Mouse (Mus musculus) adrenal gland, adult (tissue): Measurements from ENCODE around the gene Tmem202.
A peak's percentile ranks its signal among the peaks of the same experiment; 100 is the strongest.

Experiments used
- DNase-seq, 2 experiments: peaks; one replicate each; pipeline ENCODE4 v3.0.0; 2022 to 2023; ENCODE audit warnings: low spot score in 1 of 2; ENCODE audit not compliant: inconsistent age in 2 of 2

The Tmem202 gene

DNA sequence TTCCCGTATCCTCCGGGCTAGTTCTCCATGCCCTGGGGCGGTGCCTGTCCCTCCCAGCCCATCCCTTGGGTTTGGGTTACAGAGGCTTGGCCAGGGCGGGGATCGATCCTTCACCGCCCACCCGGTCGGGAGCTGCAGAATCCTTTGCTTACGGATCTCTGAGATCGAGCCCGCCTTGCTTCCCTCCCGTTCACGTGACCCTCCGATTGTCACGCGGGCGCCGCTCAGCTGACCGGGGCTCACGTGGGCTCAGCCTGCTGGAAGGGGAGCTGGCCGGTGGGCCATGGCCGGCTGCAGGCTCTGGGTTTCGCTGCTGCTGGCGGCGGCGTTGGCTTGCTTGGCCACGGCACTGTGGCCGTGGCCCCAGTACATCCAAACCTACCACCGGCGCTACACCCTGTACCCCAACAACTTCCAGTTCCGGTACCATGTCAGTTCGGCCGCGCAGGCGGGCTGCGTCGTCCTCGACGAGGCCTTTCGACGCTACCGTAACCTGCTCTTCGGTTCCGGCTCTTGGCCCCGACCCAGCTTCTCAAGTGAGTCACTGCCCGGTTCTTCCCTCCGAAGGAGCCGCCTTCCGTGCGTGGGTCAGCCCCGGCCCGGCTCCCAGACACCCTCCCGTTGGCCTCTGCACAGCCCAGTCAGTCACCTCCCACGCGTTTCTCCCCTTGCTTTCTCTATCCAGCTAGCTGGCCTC, at the start of gene Tmem202, which contains the start of gene Hexa:
Gene Tmem202 (minus strand): TSS at position 407 of the 697 bp plus-strand sequence.
Gene Hexa (plus strand): TSS at position 100 of the 697 bp plus-strand sequence.
- DNase-seq: peak; percentile 90 to 96

DNA sequence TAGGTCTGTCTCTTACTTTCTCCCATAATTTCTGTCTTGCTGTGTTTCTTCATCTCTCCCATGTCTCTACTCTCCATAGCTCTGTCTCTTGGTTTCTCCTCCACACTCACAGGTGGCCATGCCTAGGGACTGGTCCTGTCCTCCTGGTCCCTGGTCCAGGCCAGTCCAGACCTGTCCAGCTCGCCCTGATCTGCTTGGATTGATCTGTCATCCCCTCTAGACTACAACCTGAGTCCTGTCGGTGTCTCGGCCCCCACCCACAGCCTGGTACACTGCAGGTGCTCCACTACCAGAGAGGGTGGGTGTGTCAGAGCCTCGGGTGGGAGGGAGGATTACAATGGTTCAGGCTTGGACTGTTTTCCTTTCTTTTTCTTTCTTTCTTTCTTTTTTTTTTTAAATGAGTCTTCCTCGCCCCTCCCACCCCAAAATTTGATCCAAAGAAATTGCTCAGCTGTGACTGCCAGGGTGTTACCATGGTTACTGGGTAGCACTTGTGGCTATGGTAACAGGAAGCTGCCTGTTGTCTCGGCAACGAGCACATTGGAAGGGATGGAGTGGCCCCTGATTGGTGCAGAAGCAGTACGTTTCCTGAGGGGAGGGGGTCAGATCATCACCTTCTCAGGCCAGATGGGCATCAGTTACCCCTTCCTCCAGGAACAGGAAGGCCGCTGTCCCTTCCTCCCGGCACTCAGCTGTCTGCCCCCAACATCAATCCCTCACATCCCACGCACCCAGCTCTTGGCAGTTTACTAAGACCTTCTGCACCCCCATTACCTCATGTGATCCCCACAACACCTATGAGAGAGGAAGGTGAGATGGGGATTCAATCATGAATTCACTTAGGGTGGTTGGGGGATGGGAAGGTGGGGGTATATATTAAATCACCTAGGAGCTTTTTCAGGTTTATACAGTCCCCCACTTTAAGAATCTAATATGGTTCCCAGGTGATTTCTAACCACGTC, 49.3 kb upstream of the Tmem202 start:
- no peak for DNase-seq

DNA sequence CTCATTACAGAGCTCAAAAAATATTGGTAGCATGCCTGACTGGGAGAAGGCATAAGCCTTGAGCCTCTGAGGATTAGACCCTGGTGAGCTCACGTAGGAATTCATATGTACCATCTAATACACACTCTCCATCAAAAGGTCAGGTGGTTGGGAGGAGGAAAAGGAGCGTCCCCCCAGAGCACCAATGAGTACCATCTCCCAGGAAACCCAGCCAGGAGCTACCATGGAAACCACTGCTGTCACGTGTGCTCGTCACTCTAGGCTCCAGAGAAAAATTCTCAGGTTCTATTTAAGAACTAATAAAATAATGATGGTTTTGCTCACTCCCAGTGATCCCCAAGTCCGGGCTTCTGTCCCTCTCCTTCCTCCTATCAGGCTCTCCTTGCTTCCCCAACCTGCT, 48.6 kb upstream of the Tmem202 start:
- no peak for DNase-seq

DNA sequence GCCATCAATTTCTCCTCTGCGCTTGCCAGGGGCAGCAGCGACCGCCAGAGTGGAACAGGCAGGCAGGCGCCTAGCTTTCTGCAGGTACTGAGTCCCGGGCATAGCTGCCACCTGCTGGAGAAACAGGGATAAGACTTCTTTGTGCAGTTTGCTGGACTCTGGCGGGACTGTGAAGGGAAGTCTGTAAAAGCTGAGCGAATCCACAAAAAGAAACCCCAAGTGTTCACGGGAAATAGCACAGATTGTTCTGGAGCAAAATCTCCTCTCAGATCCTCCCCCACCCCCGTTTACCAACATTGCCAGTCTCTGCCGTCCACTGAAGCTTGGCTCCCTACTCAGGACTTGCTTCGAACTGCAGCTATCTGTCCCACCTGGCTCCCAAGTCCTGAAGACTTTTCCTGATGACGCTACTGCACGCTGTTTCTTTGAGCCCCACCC, 45.2 kb upstream of the Tmem202 start:
- peak; percentile 75 to 90 for DNase-seq

DNA sequence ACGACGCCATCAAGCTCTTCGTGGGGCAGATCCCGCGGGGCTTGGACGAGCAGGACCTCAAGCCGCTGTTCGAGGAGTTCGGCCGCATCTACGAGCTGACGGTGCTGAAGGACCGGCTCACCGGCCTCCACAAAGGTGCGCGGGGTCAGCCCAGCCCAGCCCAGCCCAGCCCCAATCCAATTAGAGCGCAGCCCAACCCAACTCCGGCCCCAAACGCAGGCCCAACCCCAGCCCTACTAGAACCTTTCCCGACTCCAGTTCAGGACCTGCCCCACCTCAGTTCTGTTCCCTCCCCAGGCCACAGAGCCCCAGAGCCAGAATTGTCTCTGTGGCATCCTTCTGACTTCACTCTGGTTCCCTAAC, 38.8 kb upstream of the Tmem202 start:
- no peak for DNase-seq

DNA sequence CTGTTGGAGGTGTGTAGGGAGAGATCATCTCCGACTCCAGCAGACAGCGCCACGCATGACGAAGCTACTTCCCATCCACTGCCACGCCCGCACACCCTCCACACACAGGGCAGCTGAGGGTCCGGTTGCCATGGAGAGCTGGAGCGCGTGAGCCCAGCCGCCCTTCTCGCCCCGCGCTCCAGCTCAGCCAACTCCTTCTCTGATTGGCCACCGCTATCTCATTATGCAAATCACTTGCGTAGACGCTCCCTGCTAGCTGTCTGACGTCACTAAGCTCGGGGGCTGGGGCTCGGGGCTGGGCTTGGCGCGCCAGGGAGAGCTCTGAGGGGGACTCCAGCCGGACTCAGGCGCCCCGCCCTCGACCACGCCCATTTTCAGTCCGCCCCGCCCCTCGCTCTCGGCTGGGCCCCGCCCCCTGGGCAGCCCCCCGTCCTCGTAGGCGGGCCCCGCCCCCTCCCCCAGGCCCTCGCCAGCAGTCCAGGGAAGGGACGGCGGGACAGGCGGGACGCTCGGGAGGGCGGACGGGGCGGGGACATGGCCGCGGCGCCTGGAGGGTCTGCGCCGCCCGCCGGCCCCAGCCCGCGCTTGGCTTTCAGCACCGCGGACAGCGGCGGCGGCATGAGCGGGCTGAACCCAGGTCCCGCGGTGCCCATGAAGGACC, 38.3 kb upstream of the Tmem202 start, which contains the start of gene Celf6:
Gene Celf6 (plus strand): TSS at position 74 of the 661 bp plus-strand sequence.
- peak; percentile 93 to 97 for DNase-seq

DNA sequence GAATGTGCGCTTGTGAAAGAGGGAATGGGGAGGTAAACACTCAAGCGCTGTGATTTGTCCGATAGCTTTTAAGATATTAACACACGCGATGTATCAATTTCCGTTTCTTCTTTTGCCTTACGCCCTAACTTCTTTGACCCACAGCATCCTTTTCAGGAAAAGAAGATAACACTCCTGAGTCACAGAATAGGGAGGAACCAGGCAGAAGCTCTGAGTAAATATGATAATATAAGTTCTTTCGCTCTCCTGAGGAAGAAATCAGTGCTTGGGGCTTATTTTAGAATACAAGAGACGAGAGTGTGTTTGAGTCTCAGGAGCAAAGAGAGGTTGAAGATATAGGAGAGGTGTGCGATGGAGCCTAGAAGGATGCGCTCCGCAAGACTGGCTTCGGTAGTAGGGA, 37.8 kb upstream of the Tmem202 start:
- no peak for DNase-seq

DNA sequence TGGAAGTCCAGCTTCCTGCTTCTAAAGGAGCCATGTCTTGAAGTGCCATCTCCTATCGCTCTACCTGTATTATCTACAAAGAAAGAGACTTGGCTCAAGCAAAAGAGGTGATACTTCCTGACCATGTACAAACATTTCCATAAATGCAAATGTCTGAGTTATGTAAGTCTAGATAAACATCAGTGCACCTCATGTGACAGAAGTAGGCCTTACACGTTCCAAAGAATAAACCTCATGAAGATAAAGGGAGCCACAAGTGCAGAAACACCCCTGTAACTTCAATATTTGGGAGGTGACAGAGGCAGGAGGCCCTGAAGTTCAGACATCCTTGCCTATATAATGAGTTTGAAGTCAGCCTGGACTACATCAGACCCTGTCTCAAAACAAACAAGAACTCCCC, 32.2 kb upstream of the Tmem202 start:
- no peak for DNase-seq

DNA sequence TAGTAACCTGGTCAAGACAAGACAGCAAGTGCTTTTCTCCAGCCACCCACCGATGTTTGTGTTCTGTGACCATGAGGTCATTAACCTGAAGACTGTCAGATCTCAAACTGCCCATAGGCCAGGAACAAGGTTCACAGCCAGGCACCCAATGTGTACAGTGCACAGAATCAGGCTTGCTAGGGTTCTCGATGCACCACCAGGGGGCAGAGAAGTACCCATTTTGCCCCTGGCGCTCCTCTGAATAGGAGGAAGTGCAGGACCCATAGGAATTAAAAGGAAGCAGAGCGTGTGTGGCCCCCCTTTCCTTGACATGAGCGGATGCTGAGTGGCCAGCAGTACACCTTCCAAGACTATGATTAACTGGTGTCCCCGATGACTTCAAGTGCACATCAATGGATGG, 27.5 kb upstream of the Tmem202 start:
- DNase-seq: peak; percentile 68 to 85

DNA sequence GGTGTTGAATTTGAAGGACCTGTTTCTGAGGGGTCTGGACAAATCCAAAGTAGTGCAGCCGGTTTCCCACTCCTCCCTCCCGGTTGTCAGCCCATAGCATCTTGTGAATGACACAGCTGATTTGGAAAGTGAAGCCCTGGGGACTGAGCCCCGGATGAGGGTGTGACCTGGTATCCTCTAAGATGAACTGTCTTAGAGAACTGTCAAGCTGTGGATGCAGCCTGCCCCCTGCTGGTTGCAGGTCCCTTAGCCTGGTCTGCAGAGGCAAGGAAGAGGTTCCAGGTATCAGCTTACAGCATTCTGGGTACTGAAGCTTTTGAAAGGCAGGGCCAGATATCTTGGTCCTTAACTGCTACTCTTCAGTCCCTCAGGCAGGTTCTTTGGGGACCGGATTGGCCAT, 26.0 kb upstream of the Tmem202 start:
- peak; percentile 84 to 93 for DNase-seq

DNA sequence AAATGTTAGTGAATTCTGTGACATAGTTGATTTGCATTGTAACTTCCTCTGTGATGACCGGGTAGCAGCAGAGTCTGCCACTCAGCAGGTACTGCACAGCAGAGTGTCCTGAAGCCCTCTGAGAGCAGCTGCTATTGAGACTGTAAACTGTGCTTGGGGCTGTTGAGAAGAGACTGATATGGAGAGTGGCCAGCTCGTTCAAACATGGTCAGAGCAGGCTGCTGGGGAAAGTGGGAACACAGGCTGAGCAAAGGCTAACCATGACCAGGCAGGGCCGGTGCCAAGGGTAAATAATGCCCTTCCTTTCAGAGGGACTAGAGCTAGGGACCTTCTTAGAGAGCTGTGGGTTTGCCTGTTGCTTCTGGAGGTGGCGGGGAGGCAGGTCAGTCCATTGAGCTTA, 14.1 kb upstream of the Tmem202 start:
- no peak for DNase-seq

DNA sequence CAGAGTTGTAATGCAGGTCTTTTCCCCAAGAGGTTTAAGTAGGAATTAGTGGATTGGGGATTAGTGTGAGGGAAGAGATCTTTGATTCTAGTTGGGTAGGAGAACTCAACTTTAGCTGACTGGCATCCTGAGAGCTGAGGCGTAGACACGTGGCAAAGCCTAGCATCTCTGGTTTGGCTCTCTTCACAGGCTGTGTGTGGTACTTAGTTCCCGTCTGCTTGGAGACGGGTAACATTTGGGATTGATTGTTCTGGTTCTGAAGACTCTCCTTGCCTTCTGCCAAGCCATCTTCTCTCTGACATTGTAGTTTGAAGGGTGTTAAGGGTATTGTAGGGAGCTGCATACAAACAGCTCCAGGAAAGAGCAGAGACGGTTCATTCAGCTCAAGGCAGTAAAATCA, 13.0 kb upstream of the Tmem202 start:
- no peak for DNase-seq

DNA sequence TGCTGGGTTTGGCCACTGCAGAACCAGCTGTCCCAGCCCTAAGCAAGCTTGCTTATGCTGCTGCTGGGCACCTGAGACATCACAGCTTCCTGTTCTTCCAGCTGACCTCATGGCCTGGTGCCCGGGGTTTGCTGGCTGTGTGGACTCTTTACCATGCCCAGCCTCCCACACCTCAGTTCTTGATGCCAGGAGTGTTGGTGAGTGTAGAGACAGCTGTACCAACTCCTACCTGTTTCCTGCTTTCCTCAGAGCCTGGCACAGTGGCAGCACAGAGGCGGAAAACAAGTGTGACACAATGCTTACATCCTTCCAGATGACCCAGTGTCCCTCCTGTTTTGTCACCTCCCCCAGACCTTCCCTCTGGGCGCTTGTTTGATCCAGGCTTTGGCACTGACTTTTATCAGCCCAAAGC, 12.0 kb upstream of the Tmem202 start:
- peak; percentile 51 to 73 for DNase-seq

DNA sequence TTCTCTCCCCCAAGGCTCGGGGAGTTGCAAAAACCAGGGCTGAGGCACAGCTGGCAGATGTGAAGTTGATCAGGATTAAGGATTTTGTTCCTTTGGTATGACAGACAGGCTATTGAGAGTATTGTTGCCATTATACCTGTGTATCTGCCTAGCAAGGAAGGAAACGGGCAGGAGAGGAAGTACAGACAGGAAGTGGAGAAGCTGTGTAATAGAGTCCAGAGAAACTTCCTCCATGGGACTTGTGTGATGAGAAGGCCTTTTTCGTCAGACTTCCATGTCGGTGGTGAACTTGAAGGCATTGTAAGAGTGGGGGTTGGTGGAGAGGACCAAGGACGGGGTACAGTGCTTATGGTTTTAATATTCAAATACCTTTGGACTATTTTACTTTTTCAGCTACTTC, 11.4 kb upstream of the Tmem202 start:
- no peak for DNase-seq

DNA sequence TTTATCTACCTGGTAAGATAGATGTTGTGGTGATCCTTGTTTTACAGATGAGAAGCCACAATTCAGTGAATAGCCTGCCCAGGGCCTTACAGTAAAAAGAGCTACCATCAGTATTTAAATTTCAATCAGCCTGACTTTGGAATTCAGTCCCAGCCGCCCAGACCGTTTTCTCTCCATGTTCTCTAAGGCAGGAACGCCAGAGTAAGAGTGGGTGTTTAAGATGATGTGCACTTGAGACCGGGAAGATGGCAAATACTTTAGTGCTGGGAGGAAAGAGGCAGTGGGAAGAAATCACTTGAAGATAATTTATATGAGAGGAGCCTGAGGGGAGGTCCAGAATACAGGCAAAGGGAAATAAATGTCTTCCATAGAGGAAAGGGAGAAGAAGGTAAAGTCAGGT, 10.4 kb upstream of the Tmem202 start:
- no peak for DNase-seq

DNA sequence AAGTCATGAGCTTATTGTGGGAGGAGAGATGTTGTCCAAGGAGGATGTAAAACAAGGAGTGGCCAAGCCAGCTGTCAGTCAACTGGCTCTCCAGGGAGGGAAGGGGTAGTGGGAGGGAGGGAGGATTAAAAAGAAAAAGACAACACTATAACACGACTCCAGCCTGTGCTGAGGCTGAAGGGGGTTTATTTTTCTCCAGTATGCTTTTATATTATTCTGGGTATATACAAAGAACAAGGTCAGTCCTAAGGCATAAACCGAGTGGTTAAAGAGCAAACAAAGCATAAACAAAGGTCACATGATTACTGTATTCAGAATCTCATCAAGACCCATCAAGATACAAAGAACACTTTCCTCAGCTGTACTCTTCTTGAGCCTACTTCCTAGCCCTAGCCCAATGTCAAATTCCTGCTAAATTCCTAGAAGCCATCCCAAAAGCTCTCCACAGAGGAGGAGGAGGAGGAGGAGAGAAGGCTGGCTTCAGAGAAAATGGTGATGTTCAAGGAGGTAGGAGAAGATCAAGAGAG, 9.4 kb upstream of the Tmem202 start:
- no peak for DNase-seq

DNA sequence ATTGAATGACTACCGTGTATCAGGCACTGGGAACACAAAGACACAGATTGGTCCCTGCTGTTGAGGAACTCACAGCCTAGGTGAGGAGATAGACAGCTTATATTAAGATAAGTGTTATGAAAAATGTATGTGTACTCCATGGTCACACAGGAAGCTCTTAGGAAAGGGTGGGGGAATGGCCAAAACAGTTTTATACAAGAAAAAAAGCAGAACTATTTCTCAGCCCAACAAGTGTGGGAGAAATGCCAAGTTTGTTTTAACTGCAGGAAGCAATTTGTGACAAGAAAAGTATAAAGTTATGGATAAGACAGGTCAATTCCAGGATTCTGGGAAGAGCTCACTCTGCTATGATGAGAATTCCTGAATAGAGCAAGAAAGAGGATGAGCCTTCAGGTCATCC, 8.2 kb upstream of the Tmem202 start:
- DNase-seq: no peak

DNA sequence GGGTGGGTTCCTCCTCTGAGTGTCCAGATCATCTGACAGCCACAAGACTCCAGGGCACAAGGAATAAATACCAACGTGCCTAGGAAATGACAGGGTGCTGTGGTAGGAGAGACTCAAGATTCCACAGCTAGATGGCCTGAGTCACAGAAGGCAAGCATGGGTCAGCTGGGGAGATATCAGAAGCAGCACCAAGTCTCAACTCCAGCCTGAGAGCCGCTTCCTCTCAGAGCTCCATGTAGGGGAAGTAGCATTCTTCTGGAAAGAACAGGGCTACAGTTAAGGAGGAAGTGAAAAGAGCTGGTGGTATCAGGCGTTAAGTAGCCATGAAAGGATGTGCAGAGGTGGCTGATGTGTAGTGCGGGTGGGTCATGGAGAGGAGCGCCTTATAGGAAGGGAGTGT, 5.1 kb upstream of the Tmem202 start:
- DNase-seq: no peak

DNA sequence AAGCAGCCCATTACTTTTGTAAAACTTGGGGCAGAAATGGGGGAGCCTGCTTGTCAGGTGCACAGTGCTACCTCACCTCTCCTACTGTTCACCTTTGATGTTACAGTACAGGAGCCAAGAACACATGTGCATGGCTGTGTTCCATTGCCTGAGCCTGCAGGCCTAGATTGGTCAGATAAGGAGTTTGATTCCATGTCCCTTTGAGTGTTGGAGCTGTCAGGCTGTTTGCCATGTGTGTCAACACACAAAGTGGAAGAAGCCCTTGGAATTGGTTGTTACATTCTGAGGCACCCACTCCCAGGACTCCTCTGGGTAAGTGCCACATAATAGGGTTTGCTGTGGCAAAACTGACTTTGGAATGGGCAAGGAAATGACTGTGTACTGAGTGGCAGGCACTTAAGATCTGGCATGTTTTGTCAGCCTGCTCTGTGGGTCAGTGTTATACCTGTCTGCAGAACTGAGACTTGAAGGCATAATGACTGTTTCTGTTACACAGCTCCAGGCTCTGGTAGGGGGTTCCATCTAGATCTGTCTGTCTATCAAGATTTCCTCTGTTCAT, 3.2 kb upstream of the Tmem202 start:
- DNase-seq: no peak

DNA sequence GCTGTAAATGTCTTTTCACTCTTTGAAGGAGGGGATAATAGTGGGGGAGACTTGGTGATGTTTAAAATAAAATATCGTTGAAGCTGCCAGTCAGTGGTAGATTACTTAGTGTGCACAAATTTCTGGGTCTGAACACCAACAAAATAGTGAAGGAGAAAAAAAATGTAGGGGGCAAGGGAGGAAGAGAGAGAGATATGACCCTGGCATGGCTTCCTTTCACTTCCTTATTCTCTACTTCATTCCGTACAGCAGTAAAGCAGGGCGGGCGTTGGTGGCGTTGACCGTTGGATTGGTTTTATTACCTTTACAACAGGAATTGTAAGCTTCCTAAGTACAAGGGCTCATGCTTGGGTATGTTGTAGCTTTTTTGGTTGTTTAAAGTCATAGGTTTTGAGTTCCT, 2.0 kb upstream of the Tmem202 start:
- no peak for DNase-seq

DNA sequence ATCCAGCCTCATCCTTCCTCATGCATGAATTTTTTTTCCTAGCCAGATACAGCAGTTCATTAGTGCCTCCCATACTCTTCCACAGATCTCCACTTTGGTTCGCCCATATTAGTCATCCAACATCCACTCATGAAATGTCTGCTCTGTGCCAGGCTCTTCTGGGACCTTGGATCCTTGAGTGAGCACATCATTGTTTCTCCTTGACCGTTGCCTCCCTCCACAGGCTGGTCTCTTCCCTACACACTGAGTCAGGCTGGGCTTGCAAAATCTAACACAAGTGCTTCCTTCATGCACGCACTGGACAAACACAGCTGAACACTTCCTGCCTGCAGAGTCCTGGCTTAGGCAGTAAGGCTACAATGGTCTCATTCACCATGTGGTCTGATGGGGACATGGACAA, 2.0 kb downstream of the Tmem202 start:
- DNase-seq: peak; percentile 86 to 93
